Mouse (Mus musculus): Measurements from ENCODE around the gene Slc6a5.

GRCm38 (mm10) chr7:49910361-49910760, 415 bp downstream of the Slc6a5 start:
- TF ChIP-seq CTCF (IDR thresholded peaks at IDR 0.05; ENCODE audit: low read depth, low read length), result no peak
- no peak for TF ChIP-seq POLR2A (IDR thresholded peaks at IDR 0.05; ENCODE audit: borderline replicate concordance, low read depth, low read length)

All from bone marrow macrophage, adult 2 months (primary cell).